Mouse (Mus musculus) bone marrow, adult 2 months (tissue): ENCODE data around the gene Gm20431.

ENCODE experiments used
- CTCF ChIP-seq: fragments of 200-500 bp; IDR thresholded peaks from 2 replicates; pipeline ENCODE4 v1.5.1; 2011; ENCODE audit warnings: low read length, control low read depth; ENCODE audit not compliant: control insufficient read depth, insufficient read depth
- POLR2A ChIP-seq: fragments of 200-500 bp; IDR thresholded peaks from 2 replicates; pipeline ENCODE4 v1.6.1; 2011; ENCODE audit warnings: low read depth, mild to moderate bottlenecking, control low read depth, low read length, borderline replicate concordance; ENCODE audit not compliant: control insufficient read depth

DNA sequence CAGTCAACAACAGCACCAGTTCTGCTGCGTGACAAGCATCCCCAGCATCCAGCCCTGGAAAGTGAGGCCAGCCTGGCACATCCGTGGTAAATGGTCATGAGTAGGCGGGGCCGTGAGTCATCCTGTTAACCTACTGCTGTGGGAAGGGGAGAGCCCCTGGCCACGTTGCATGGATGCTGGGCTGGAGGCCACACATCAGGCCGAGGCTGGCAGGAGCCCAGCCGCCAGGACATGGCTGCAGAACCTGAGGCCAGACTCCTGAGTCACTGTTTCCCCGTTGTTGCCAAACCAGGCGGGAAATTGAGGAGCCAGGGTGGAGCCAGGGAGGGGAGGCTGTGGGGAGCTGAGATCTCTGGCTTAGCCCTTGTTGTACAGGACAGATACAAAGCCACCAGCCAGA, 86.5 kb downstream of the Gm20431 start:
- TF ChIP-seq CTCF (no peak), POLR2A (no peak)
